Mouse (Mus musculus) right cerebral cortex, adult 18-20 months (tissue): ENCODE measurements at regions not wholly inside any gene's neighbourhood (a gene's known extent, or its start where the extent isn't known, plus 50 kb on each side); places are given as distances from the start of the nearest gene placed in this dataset.

Source experiments
- DNase-seq: peaks from one replicate; pipeline ENCODE4 v3.0.0; 2022; ENCODE audit warnings: mixed read lengths

- no peak for DNase-seq
These were observed 323.8 kb downstream of the Plod2 start for GRCm38 (mm10) chr9:92865822-92866221.

- peak; percentile 32 for DNase-seq
These were observed 336.6 kb downstream of the Plod2 start for GRCm38 (mm10) chr9:92878589-92878988.

GRCm38 (mm10) chr9:92879812-92880211, 337.8 kb downstream of the Plod2 start:
- DNase-seq: no peak

- no peak for DNase-seq
These were observed 340.3 kb downstream of the Plod2 start for GRCm38 (mm10) chr9:92882251-92882832.

GRCm38 (mm10) chr9:92890063-92890462, 348.0 kb downstream of the Plod2 start:
- DNase-seq: no peak

GRCm38 (mm10) chr9:92899733-92900132, 357.7 kb downstream of the Plod2 start:
- no peak for DNase-seq

- no peak for DNase-seq
These were observed 365.1 kb downstream of the Plod2 start for GRCm38 (mm10) chr9:92907102-92907501.

- DNase-seq: peak; percentile 42
These were observed 377.4 kb downstream of the Plod2 start for GRCm38 (mm10) chr9:92919396-92919795.

GRCm38 (mm10) chr9:92930231-92930966, 388.4 kb downstream of the Plod2 start:
- peak; percentile 8 for DNase-seq

GRCm38 (mm10) chr9:92937802-92938201, 395.8 kb downstream of the Plod2 start:
- DNase-seq: peak; percentile 20

GRCm38 (mm10) chr9:92950092-92950491, 408.1 kb downstream of the Plod2 start:
- no peak for DNase-seq

- no peak for DNase-seq
These were observed 421.3 kb downstream of the Plod2 start for GRCm38 (mm10) chr9:92963275-92963674.

GRCm38 (mm10) chr9:92991759-92992158, 449.7 kb downstream of the Plod2 start:
- no peak for DNase-seq

GRCm38 (mm10) chr9:92996156-92996555, 454.1 kb downstream of the Plod2 start:
- no peak for DNase-seq

- no peak for DNase-seq
These were observed 463.3 kb downstream of the Plod2 start for GRCm38 (mm10) chr9:93005182-93005953.

GRCm38 (mm10) chr9:93008511-93009302, 466.7 kb downstream of the Plod2 start:
- DNase-seq: no peak

- peak; percentile 6 for DNase-seq
These were observed 502.4 kb downstream of the Plod2 start for GRCm38 (mm10) chr9:93044298-93044912.

GRCm38 (mm10) chr9:93072140-93072539, 530.1 kb downstream of the Plod2 start:
- DNase-seq: no peak

GRCm38 (mm10) chr9:93083114-93083513, 541.1 kb downstream of the Plod2 start:
- no peak for DNase-seq

- no peak for DNase-seq
These were observed 556.1 kb downstream of the Plod2 start for GRCm38 (mm10) chr9:93098008-93098581.

GRCm38 (mm10) chr9:93130561-93130960, 588.5 kb downstream of the Plod2 start:
- DNase-seq: no peak

- DNase-seq: no peak
These were observed 589.7 kb downstream of the Plod2 start for GRCm38 (mm10) chr9:93131620-93132200.
